Mouse (Mus musculus) neutrophil, adult 5-6 weeks (primary cell): ENCODE data around the gene Abcb8. TPM values are rescaled to one million over a fixed set of nuclear protein-coding genes. Genes with fewer than 3 reads are reported as not detected.

ENCODE experiments used
- ATAC-seq: fragments of 151-379, 151-347 bp; 2 replicates; pipeline ENCODE4 v1.8.0; 2017; ENCODE audit warnings: mild to moderate bottlenecking, moderate TSS enrichment; ENCODE audit not compliant: insufficient number of reproducible peaks, poor library complexity, low FRiP score, severe bottlenecking; ENCODE audit errors: extremely low read depth
- total RNA-seq: library from RNA; stranded (forward); fragments of 200-1000 nt; gene quantifications from 2 replicates; pipeline ENCODE4 v1.2.3, GENCODE M21; 2017

Gene Abcb8
- total RNA-seq, 1 experiment from 2014 or later: 5.0 TPM

DNA sequence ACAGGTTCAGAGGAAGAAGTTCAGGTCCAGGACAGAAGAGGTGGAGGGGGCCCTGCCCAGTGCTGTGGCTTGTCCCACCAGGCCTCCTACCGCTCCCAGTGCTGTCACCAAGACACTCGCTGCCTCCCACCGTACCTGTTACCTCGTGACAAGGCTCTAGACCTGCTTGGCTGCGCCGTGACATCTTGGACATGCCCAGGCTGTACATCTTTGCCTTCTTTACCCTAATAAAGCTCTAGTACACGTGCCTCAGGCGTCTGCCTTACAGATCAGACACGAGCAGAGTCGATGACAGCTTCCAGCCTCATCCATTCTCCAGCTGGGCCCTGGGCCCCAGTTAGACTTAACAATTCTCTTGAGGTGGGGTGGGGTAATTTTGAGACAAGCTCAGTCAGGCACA is 24.1 kb downstream of the Abcb8 start:
- no peak for ATAC-seq

- ATAC-seq: no peak
These were observed 26.9 kb downstream of the Abcb8 start for GRCm38 (mm10) chr5:24420381-24420780.

GRCm38 (mm10) chr5:24423129-24424003 is 29.9 kb downstream of the Abcb8 start, which contains the start of the genes Cdk5 and Slc4a2:
TSS of gene Cdk5 (minus strand) at chr5:24423530.
TSS of gene Slc4a2 (plus strand) at chr5:24423837.
- peak; percentile 93 for ATAC-seq

- ATAC-seq: no peak
These were observed 30.7 kb downstream of the Abcb8 start for GRCm38 (mm10) chr5:24424004-24424781.

GRCm38 (mm10) chr5:24424861-24425411 is 31.5 kb downstream of the Abcb8 start:
- ATAC-seq: 0 out of 2 replicates have a peak, but pooled peaks have one; percentile 6

DNA sequence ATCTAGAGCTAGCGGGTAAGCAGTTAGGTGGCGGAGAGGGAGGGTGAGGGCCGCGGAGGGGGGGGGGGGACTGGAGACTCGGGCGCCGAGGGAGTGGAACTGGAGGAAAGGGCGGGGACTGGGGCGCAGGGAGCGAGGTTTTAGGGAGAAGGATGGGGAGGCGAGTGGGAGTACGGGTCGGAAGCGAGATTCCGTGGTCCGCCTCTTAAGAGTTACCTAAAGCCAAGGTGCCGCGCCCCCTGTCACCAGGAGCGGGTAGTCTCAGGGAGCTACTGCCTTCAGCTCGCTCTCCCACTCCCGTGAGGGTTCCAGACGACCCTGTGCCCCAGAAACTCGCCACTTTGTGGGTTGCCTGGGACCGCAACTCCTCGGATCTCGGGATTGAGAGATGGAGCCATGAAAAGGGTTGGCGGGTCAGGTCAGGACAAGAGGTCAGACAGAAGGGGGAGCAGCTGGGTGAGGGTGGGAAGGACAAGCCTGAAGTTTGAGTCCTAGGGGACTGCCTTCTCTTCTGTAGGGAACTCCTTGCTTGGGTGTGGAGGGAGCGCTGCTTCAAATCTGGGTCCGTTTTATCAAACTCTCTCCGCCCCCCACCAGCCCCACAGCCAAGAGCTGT is 32.1 kb downstream of the Abcb8 start:
- ATAC-seq: no peak

DNA sequence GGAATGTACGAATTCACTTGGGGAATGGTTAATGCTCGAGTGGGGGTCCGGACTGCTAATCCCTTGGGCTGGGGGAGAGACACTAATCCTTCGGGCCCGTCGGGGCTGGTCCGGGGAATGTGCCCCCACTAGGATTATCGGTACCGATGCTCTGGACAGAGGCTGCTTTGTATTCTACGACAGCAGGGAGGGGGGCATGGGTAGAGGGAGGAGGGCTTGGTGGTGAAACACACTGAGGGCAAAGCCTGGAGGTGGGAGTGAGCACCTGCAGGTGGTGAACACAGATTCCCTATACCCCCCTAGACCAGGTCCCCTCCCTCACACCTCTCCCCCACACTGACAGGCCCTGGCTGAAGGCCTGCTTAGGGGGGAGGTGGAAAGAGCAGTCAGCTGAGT is 32.6 kb downstream of the Abcb8 start:
- no peak for ATAC-seq

DNA sequence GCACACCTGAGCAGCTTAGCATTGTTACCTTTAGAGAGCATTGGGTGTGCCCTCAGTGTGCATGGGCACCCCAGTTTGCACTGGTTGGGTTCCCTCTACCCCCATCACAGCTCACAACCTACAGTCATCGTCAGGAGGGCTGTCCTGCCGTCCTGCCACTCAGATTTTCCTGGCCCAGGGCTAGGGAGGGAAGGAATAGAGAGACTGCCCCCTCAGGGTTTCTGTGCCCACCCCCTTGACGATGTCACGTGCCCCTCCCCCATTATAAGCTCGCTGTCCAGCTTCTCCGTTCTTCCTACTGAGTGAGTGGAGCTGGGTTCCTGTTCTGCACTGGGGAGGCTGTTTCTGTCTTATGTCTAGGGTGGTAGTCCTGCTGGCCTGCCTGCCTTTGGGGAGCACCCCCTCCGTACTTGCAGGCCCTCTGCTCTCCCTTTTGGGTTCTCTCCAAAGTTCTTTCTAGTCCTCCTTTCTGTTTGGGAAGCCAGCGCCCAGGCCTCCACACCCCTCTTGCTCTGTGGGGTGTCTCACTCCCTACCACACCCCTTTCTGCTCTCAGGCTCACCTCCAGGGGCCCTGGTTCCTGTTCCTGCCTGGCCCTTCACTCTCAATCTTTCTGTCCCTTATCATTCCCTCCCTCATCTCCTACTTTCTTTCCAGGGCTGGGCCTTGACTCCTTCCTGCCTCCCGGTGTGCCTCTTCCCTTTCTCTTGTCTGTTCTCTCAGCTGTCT is 33.3 kb downstream of the Abcb8 start:
- no peak for ATAC-seq

- no peak for ATAC-seq
These were observed 33.8 kb downstream of the Abcb8 start for GRCm38 (mm10) chr5:24427285-24427633.

GRCm38 (mm10) chr5:24427981-24428402 is 34.5 kb downstream of the Abcb8 start:
- ATAC-seq: no peak

GRCm38 (mm10) chr5:24428596-24428995 is 35.1 kb downstream of the Abcb8 start:
- no peak for ATAC-seq

GRCm38 (mm10) chr5:24433993-24434392 is 40.5 kb downstream of the Abcb8 start:
- ATAC-seq: no peak

DNA sequence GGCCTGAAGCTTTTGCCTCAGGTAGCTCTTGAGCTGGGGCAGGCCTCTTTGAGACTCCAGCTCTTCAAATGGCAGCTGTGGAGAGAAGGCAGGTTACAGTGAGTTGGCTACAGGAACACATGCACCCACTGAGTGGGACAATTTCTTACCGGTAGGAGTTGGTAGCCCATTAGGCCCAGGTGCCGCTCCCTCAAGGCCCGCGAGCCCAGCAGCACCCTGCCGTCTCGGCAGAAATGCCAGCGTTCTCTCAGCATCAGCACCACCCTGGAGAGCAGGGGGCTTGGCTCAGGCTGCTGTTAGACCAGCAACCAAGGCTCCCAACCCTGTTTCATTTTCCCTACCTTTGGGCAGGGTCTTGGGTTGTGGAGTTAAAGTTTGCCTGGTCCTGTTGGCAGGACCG is 47.7 kb downstream of the Abcb8 start:
- no peak for ATAC-seq

DNA sequence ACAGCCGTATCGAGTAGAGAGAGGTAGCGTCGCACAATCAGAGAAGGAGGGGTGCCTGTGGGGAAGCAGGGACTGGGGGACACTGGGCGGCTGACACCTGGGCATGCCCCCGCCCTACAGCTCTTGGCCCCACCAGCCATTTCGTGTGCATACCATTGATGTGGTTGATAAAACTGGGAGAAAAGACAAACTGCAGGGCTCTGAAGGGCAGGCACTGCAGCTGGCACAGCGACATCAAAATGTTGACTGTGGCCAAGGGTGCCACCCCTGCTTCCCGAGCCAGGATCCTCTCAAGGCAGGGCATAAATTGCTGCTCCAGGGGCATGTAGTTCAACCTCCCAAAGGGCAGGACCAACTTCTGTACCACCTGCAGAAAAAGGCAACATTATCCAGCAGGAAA is 48.6 kb downstream of the Abcb8 start:
- no peak for ATAC-seq

DNA sequence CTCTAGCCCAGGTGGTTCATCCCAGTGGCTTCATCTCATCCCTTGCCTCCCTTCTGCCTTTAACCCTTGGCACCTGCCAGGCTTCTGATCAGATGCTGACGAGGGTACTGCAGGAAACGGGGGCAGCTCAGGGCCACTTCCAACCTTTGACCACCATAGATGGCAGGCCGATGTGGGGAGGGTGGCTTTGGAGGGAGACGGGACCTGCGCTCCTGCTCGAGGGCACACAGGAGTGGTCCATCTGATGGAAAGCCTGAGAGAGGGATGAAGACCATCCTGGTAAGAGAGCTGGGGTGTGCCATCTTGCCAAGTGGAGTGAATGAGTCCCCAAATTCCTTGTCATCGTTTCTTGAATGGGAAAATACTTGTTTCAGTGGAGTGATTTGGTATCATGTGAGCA is 49.7 kb downstream of the Abcb8 start:
- ATAC-seq: no peak

GRCm38 (mm10) chr5:24443927-24444326 is 50.5 kb downstream of the Abcb8 start:
- no peak for ATAC-seq

- ATAC-seq: peak; percentile 60
These were observed 51.4 kb downstream of the Abcb8 start, which contains the start of gene Fastk for GRCm38 (mm10) chr5:24444746-24445427. TSS of gene Fastk (minus strand) at chr5:24445287.

DNA sequence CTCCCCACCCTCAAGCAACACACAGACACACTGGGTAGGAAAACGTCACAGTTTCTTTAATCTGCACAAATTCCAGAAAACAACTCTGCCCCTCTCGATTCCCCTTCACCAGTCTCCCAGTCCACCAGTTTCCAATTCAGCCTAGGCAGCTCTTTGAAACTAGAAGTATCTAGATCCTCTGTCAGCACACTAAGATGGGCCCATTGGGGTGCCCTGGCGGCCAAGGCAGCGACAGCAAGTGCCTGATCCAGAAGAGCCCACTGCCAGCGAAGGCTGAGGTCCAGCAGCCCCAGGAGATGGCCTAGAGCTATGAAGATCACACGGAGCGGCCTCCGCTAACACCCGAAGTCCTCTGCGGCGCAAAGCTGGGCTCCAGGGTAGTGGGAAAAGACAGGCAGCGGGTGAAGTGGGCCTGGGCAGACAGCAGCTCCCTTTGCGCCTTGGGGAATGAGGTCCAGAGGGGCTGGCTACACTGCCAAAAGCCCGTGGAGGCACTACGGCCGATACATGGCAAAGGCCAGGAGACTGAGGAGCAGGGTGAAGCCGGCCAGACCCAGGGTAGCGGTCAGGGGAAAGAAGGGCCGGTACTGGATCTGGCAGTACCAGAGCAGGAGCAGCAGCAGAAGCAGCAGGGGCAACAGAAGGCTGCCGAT is 52.1 kb downstream of the Abcb8 start:
- no peak for ATAC-seq
